Mouse (Mus musculus): ENCODE data around the gene Atcay. TPM values are rescaled to one million over a fixed set of nuclear protein-coding genes. Genes with fewer than 3 reads are reported as not detected.

The Atcay gene
- 0.21 TPM for polyA plus RNA-seq (2017; shearing (Covaris generic))

GRCm38 (mm10) chr10:81230438-81231332, at the start of gene Atcay:
Gene Atcay (minus strand): TSS chr10:81230833.

GRCm38 (mm10) chr10:81266211-81267105, 35.8 kb upstream of the Atcay start, which contains the start of the genes Mrpl54 and Apba3:
Gene Mrpl54 (minus strand): TSS chr10:81266934.
Gene Apba3 (plus strand): TSS chr10:81266960.

GRCm38 (mm10) chr10:81252424-81253419, 22.1 kb upstream of the Atcay start, which contains the start of gene Matk:
Gene Matk (plus strand): TSS chr10:81252935.

GRCm38 (mm10) chr10:81232580-81233225, 2.1 kb upstream of the Atcay start, which contains the start of gene Zfr2:
Gene Zfr2 (plus strand): TSS chr10:81233155.

GRCm38 (mm10) chr10:81201807-81202758, 28.6 kb downstream of the Atcay start, which contains the start of gene Nmrk2:
Gene Nmrk2 (minus strand): TSS chr10:81202051.

GRCm38 (mm10) chr10:81183805-81184204, 46.8 kb downstream of the Atcay start, which contains the start of gene 4930442H23Rik:
Gene 4930442H23Rik (minus strand): TSS chr10:81183849.

GRCm38 (mm10) chr10:81182336-81183333, 48.0 kb downstream of the Atcay start, which contains the start of gene Dapk3:
Gene Dapk3 (plus strand): TSS chr10:81183005.

GRCm38 (mm10) chr10:81176466-81177271, 54.0 kb downstream of the Atcay start, which contains the start of gene Eef2:
Gene Eef2 (plus strand): TSS chr10:81176631.

GRCm38 (mm10) chr10:81167200-81168086, 63.2 kb downstream of the Atcay start, which contains the start of gene Pias4:
Gene Pias4 (minus strand): TSS chr10:81167923.

Other genes starting within 250 kb of the Atcay start
- not detected for gene Gng7, start 215.9 kb downstream of the Atcay start, polyA plus RNA-seq (2017; shearing (Covaris generic))
- not detected for gene Diras1, start 205.2 kb downstream of the Atcay start, polyA plus RNA-seq (2017; shearing (Covaris generic))
- 14.7 TPM for gene Slc39a3, start 193.4 kb downstream of the Atcay start, polyA plus RNA-seq (2017; shearing (Covaris generic))
- gene Sgta, start 170.7 kb downstream of the Atcay start, polyA plus RNA-seq (2017; shearing (Covaris generic)) = 68.7 TPM
- gene Thop1, start 160.8 kb downstream of the Atcay start, polyA plus RNA-seq (2017; shearing (Covaris generic)) = 6.5 TPM
- gene Creb3l3, start 132.0 kb downstream of the Atcay start, polyA plus RNA-seq (2017; shearing (Covaris generic)) = not detected
- 160 TPM for gene Map2k2, start 124.9 kb downstream of the Atcay start, polyA plus RNA-seq (2017; shearing (Covaris generic))
- gene Zbtb7a, start 95.6 kb downstream of the Atcay start, polyA plus RNA-seq (2017; shearing (Covaris generic)) = 68.2 TPM
- 41.3 TPM for gene Pias4, start 62.9 kb downstream of the Atcay start, polyA plus RNA-seq (2017; shearing (Covaris generic))
- gene Eef2, start 54.2 kb downstream of the Atcay start, polyA plus RNA-seq (2017; shearing (Covaris generic)) = 1,105 TPM
- 83.9 TPM for gene Dapk3, start 47.8 kb downstream of the Atcay start, polyA plus RNA-seq (2017; shearing (Covaris generic))
- gene 4930442H23Rik, start 47.0 kb downstream of the Atcay start, polyA plus RNA-seq (2017; shearing (Covaris generic)) = 0.39 TPM
- not detected for gene Nmrk2, start 28.8 kb downstream of the Atcay start, polyA plus RNA-seq (2017; shearing (Covaris generic))
- gene Zfr2, start 2.3 kb upstream of the Atcay start, polyA plus RNA-seq (2017; shearing (Covaris generic)) = 4.1 TPM
- gene Matk, start 22.1 kb upstream of the Atcay start, polyA plus RNA-seq (2017; shearing (Covaris generic)) = 35.8 TPM
- 119 TPM for gene Mrpl54, start 36.1 kb upstream of the Atcay start, polyA plus RNA-seq (2017; shearing (Covaris generic))
- gene Apba3, start 36.1 kb upstream of the Atcay start, polyA plus RNA-seq (2017; shearing (Covaris generic)) = 42.8 TPM
- gene Tjp3, start 60.7 kb upstream of the Atcay start, polyA plus RNA-seq (2017; shearing (Covaris generic)) = 11.2 TPM
- 105 TPM for gene Pip5k1c, start 62.1 kb upstream of the Atcay start, polyA plus RNA-seq (2017; shearing (Covaris generic))
- 70.7 TPM for gene Cactin, start 90.3 kb upstream of the Atcay start, polyA plus RNA-seq (2017; shearing (Covaris generic))
- 43.5 TPM for gene Tbxa2r, start 97.9 kb upstream of the Atcay start, polyA plus RNA-seq (2017; shearing (Covaris generic))
- not detected for gene Gipc3, start 112.4 kb upstream of the Atcay start, polyA plus RNA-seq (2017; shearing (Covaris generic))
- 26.7 TPM for gene Hmg20b, start 119.6 kb upstream of the Atcay start, polyA plus RNA-seq (2017; shearing (Covaris generic))
- 4.4 TPM for gene Mfsd12, start 126.7 kb upstream of the Atcay start, polyA plus RNA-seq (2017; shearing (Covaris generic))
- 0.62 TPM for gene 4930404N11Rik, start 135.0 kb upstream of the Atcay start, polyA plus RNA-seq (2017; shearing (Covaris generic))
- gene Fzr1, start 147.7 kb upstream of the Atcay start, polyA plus RNA-seq (2017; shearing (Covaris generic)) = 40.3 TPM
- gene Dohh, start 153.6 kb upstream of the Atcay start, polyA plus RNA-seq (2017; shearing (Covaris generic)) = 50.0 TPM
- gene Gm48551, start 153.6 kb upstream of the Atcay start, polyA plus RNA-seq (2017; shearing (Covaris generic)) = 2.8 TPM
- 0.90 TPM for gene Gm48552, start 158.2 kb upstream of the Atcay start, polyA plus RNA-seq (2017; shearing (Covaris generic))
- 1.7 TPM for gene Smim24, start 162.2 kb upstream of the Atcay start, polyA plus RNA-seq (2017; shearing (Covaris generic))
- 16.5 TPM for gene Nfic, start 224.8 kb upstream of the Atcay start, polyA plus RNA-seq (2017; shearing (Covaris generic))